Mouse (Mus musculus) layer of hippocampus, adult 18-20 months (tissue): ENCODE data around the gene Gzmb. TPM values are rescaled to one million over a fixed set of nuclear protein-coding genes. Genes with fewer than 3 reads are reported as not detected.
"Not testable (repeated sequence)": the region's sequence is repeated elsewhere in the genome, so short reads cannot be mapped to it uniquely, and the experiment has no call there.

ENCODE experiments used
- DNase-seq, 2 experiments: peaks; one replicate each; pipeline ENCODE4 v3.0.0; 2022; ENCODE audit warnings: low spot score in 2 of 2
- long read RNA-seq: library from polyadenylated mRNA; stranded (forward); transcript quantifications from one replicate; pipeline ENCODE4 v2.0.0, GENCODE M21; 2021
- total RNA-seq, 2 experiments: library from RNA; stranded (reverse); gene quantifications; 2 replicates each; pipeline ENCODE4 v1.2.3; 2021

The Gzmb gene
- not detected for total RNA-seq
- long read RNA-seq = 0 reads

DNA sequence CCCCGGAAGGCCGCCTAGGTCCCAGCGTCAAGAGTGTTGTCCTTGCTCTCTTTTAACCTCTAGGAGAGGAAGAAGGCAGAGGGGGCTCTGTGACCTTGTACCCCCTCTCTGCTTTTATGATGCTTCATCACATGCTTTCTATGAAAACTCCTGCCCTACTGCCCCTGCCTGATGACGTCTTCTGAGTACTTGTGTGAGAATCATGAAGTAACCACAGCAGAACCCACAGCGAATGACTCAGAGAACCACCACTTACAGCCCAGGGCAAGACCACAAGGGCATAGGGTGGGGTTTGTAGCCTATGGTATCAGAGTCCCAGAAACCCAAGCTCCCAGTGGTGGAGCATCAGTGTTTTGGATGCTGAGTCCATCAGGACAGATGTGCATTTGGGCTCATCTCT lies at the start of gene Gzmb:
Gzmb (minus strand) TSS at position 108 of the 400 bp plus-strand sequence.
- DNase-seq = no peak

DNA sequence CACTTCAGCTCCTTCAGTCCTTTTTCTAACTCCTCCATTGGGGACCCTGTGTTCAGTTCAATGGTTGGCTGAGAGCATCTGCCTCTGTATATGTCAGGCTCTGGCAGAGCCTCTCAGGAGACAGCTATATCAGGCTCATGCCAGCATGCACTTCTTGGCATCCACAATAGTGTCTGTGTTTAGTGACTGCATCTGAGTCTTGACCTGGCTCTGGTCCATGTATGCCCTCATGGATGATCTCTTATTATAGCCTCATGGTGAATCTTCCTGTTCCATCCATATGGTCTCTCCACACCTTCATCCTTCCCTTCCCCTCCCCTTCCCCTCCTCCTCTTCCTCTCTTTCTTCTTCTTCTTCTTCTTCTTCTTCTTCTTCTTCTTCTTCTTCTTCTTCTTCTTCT lies 49.7 kb upstream of the Gzmb start:
- DNase-seq = not testable (repeated sequence)

DNA sequence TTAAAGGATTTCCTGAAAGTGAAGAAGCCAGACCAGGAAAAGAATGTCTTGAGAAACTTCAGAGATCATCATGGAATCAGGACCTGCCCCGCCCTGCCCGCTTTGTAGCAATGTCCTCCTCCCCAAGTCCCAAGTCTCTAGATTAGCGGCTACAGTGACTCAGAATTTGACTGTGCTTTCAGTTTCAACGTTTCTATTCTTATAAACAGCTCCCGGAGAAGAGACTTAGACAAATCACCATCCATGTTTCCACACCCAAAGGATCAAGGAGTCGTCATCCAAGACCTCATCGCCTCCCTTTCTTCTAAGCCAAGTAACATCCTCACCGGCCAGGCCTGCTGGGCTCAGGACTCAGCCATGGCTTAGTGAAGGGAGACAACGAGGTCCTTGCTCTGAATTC lies 48.2 kb upstream of the Gzmb start:
- DNase-seq = no peak

DNA sequence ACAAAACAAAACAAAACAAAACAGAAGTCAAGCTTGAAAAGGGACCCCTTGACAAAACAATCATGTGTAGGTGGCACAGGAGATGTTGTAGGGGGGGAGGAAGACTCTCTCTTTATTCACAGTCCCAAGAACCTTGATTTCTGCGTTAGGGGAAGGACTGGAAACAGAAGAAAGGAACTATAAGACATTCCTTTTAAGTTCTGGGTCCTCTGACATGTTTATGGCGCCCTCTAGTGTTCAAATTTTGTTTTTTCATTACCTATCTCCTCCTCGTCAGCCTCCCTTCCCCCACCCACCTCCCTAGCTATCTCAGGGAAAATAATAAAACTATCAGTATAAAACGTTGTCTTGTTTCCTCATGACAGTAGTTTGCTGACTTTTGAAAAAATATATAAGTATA lies 42.1 kb upstream of the Gzmb start:
- DNase-seq = peak in 1 of 2 experiments; percentile 66

DNA sequence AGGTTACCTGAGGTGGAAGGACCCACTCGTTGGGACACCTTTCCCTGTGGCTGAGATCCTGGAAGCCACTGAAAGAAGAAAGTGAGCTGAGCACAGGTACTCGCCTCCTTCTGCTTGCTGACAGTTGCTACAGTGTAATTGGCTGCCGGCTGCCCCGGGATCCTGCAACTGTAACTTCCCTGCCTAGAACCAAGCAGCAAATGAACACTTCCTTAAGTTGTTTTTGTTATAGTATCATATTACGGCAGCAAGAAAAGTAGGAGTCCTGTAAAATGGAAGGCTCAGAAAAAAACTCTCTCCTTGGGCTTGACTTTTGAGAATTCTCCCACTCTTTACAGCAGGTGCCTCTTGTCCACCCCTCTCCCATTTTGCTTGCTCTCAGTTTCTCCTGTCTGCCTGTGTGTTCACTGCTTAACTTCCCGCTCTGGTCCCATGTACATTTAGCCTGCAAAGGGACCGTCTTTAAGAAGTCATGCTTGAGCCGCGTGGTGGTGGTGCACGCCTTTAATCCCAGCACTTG lies 41.5 kb upstream of the Gzmb start:
- DNase-seq = no peak

DNA sequence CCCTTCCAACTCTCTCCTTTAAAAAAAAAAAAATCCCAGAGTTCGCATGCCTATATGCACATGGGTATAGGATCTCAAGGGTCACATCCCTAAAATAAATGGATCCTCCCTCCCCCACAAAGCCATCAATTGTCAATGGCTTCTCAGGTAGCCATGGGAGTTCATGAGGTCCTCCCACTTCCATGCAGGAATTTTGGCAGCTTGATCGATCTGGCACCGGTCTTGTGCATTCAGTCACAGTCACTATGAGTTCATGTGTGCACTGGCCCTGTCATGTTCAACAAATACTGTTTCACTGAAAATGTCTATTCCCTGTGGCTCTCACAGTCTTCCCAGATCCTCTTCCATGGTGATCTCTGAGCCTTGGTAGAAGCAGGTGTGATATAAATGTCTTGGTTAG lies 40.0 kb upstream of the Gzmb start:
- DNase-seq = no peak

DNA sequence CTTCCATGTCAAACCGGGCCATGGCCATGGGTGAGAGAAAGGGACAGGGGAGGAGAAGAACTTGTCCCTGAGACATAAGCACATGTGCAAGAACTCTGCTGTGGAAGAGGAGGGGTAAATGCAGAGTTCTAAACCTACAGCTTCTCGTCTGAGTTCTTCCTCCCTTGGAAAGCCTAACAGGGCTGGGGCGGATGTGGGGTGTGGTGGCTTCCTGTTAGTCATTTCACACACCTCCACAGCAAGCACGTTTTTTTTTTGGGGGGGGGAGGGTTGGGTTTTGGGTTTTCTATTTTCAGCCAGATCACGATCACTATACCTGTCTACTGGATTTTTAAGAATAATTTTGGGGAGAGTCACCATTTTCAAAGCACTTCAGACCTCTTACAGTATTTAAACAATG lies 34.7 kb upstream of the Gzmb start:
- no peak for DNase-seq

DNA sequence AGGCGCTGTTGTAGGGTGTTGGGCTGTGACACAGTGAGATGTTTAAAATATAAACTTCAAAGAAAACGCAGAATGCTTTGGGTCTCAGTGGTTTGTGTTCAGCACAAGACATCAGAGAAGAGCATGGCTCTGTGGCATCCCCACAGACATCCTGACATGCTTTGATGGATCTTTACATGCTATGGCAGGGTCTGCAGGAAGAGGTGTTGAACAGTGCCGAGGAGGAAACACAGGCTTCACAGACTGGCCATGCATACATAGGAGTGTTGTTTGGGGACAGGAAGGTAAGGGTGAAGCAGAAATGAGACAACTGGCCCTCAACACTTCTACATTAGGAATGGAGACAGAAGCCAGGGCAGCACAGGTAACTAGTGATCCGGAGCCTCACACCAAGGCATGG lies 34.0 kb upstream of the Gzmb start:
- DNase-seq = no peak

DNA sequence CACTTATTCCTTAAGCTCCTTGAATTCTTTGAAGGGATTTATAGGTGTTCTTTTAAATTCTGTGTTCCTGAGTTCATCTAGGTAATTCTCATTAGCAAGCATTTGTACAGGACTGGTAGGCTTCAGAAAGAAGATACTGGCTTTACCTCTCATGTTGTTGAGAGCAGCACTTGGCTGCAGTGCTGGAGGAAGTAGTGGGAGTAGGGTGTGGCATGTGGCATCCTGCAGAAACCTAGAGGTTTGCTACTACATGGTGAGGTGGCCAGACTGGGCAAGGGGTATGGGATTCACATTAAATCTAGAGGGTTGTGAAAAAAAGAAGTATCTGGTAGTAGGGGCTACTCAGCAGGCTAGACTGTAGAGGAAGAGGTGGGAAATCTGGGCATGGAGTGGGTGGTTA lies 31.1 kb upstream of the Gzmb start:
- no peak for DNase-seq

DNA sequence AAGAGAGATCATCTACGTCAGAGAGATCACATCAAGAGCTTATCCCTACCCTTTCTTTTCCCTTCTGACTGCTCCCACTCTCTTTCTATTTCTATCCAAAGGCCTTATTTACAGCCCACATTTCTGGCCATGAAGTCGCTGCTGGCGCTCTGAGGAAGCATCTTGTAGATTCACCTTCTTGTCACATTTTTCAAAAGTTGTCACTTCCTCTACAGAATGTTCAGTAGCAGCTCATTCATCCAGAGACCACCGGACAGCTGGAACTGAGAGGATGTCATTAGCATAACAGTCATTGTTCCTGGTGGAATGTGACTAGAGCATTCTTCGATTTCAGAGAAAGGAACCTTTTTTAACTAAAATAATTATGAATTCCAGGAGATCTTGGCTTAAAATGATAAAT lies 26.6 kb upstream of the Gzmb start:
- DNase-seq = no peak

DNA sequence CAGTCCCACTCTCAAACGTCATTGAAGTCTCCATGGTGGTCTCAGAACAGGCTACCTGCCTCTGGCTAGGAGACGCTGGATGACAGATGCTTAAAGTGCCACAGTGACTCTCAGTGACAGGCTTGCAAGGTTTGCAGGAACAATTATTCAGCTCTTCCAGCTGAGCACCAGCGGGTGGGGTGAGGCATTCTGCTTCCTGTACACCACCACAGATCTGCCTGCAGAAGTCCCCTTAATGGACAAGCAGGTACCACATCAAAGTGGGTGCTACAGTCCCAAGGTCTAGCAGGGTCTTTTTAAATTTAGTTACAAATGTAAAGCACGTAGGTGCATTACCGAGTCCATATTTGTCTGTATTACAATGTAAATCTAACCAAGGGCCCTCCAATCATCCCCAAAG lies 25.7 kb upstream of the Gzmb start:
- no peak for DNase-seq

DNA sequence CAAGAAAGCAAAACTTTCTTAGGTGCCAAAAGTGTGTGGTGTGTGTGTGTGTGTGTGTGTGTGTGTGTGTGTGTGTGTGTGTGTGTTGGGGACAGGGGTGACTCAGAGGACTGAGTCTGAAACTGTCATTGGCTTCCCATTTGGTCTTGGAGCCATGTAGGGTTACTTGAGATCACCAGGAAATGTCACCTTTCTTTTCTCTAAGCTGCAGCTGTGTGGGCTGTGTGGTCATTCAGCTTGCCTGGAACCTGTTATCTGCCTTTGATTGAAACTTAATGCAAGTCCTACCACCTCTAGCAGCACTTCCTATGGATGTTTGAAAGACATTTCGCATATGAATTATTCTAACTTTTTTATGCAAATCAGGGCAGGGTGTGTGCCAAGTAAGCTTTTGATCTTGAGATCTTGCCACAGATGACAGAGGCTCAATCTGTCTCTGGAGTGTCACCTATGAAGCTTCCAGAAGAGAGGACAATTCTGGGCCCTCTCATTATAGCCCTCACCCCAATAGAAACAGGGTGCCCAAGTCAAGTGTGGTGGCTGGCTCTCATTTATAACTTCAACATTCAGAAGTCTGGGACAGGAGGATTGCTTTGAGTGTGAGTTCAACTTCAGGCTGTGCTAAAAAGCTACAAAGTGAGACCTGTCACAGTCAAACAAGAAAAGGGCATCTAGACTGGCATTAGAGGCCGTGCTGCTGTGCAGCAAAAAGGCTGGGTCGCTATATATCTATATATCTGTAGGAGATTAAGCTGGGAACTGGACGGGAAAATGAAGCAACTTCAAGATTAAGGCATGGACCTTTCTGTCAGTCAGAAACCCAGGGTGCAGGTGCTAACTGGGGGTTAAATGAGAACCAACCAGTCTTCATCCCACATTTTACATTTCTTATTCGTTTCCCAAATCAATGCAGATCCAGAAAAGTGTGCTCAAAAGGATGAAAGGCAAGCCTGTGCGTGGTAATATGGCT lies 22.6 kb upstream of the Gzmb start:
- DNase-seq = no peak

DNA sequence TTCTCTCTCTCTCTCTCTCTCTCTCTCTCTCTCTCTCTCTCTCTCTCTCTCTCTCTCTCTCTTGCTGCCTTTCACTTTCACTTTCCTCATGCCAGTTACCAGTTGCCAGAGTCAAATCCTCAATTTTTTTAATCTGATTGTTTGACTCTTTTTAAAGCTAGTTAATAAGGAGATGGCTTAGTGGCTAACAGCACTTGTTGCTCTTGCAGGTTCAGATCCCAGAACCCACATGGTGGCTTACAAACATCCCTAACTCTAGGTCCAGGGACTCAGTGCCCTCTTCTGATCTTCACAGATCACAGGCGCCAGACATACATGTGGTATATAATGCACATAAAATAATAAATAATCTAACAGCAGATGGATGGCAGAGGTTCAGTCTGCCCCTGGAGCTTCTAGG lies 21.8 kb upstream of the Gzmb start:
- DNase-seq = no peak

DNA sequence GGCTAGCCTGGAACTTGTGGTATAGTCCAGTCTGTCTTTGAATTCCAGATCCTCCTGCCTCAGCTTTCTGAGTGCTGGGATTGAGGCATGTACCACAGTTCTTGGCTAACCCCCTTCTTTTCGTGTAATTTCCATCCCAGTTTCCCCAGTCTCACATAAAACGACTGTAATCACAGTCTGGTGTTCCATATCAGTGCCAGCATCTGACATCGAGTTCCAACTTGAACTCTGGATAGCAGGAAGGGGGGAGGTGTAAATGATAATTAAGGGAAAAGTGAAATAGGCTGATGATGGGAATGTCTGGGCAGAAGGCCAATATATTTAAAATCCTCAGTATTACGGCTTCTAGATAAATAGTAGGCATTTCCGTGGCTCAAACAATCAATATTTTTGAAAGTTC lies 19.0 kb upstream of the Gzmb start:
- DNase-seq = no peak

DNA sequence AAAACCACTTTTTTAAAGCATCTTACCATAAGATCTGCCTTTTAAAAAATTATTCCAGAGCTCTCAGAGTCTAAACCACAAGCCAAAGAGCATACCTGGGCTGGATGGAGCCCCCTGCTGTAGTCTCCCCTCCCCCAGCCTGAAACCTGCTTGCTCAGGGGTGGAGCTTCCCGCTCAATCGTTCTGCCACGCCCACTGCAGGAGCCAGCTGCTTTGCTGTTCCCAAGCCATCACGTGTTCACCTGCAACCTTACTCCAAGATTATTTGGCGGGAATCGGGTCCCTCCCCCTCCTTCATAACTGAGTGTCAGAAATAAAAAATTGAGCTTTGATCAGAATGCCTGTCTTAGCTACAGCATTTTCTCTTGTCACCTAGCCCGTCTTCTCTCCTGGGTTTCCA lies 16.6 kb upstream of the Gzmb start:
- not testable (repeated sequence) for DNase-seq

DNA sequence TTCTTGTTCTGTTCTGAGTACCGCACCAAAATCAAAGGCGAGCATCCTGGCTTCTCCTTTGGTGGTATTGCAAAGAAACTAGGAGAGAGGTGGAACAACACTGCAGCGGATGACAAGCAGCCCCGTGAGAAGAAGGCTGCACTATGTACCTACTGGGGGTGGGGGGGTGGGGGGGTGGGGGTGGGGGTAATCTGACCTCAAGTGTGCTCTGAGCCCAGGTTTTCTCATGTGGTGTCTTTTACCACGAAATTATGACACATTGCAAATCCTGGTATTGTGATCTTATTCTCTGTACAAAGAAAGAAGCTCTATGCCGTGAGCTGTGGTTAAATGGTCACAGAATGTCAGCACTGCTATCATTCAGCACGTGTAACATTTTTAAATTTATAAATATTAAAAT lies 14.0 kb upstream of the Gzmb start:
- DNase-seq = not testable (repeated sequence)

DNA sequence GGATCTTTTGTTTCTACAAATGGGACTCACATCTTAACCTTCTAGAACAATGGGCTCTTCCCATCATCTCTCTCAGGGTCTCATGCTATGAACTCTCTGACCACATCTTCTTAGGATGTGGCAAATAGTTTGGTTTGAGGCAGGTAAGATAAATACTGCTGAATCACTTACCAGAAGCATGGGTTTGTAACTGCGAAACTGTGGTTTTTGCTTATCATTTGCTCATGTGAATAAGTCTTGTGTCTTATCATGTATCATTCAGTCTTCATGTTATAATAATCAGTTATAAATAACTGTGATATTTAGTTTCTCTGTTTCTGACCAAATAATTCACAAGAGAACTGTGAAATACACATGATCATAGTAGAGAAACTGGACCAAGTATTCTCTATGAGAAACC lies 4.0 kb upstream of the Gzmb start:
- DNase-seq = no peak

DNA sequence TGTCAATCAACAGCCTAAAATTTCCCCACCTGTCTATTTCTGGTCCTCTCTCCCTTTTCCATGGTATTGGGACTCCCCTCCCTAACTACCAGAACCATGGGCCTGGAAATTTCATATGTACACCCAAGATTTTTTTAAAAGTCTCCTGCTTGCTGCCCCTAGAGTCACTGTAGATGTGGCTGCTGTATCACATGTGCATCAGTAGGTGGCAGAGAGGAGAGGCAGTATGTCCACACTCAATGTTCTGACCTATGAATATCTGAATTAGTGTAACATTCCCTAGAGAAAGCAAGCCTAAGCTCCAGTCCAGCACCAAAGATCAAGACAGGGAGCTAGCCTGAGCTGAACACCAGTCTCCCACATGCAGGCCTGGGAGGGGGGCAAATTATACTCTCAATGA lies 21.7 kb downstream of the Gzmb start:
- DNase-seq = no peak

DNA sequence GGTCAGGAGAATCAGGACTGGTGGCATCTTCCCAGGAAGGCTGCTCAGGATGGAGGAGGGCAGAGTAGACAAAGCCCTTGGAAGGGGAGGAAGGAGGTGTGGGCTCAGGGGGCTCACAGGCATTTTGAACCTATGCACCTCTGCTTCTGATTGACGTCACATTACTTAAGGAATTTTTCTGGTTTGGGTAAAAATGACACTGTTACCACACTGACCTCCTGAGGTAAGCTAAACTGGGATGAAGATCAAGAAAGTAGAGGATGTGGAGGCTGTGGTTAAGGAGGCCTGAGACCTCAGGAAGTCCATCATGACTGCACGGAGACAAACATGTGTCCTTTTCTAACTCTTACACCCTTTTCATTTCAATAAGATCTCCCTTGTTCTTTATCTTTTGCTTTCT lies 27.5 kb downstream of the Gzmb start, which contains the start of gene Gzmc:
Gzmc (minus strand) TSS at position 101 of the 400 bp plus-strand sequence.
- DNase-seq = no peak

DNA sequence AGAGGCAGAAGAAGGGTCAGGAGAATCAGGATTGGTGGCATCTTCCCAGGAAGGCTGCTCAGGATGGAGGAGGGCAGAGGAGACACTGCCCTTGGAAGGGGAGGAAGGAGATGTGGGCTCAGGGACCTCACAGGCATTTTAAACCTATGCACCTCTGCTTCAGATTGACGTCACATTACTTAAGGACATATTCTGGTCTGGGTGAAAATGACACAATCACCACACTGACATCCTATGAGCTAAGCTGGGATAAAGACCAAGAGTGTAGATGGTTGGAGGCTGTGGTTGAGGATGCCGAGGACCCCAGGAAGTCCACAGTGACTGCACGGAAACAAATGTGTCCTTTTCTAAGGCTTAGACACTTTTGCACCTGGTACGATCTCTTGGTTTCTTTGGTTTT lies 50.7 kb downstream of the Gzmb start, which contains the start of gene Gzmf:
Gzmf (minus strand) TSS at position 101 of the 400 bp plus-strand sequence.
- no peak for DNase-seq
